Mouse (Mus musculus) small intestine, adult 10 weeks (tissue): ENCODE results near the gene Sart1. TPM values are rescaled to one million over a fixed set of nuclear protein-coding genes. Genes with fewer than 3 reads are reported as not detected.

Source experiments
- polyA plus RNA-seq: library from polyadenylated mRNA; stranded (reverse); fragments of 350-450 nt; fragmentation: Illumina TruSeq; extraction: RNeasy Lipid Tissue Mini Kit (QIAGEN cat#74804); gene quantifications from one replicate; pipeline ENCODE4 v1.2.3, GENCODE M21; 2014; ENCODE audit warnings: low replicate concordance

The Sart1 gene
- polyA plus RNA-seq, result 1.6 TPM

DNA sequence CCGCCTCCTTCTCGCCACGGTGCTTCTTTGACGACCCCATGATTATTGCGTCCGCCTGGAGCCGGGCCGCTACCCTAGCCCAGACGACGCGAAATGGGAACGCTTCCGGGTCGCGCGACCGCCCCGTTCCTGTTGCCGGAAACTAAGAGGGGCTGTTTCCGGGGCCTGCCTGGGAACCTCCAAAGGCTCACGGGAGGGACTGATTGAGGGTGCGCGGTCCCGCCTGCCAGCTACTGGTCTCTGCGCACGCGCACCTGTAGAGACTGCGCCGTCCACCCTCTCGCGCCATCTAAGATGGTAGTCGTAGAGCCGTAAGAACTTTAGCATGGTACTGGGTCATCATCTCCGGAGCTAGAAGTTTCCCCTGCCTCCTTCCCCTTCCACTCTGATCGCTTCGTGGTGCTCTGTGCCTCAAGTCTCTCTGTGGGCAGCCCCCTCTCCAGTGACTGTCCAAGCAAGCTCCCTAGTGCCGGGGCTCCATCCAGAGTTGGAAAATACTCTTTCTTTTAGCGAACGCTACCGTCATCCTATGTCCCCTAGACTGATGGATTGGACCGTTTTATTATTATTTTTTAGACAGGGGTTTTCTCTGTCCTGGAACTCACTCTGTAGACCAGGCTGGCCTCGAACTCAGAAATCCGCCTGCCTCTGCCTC lies at the start of gene Sart1:
Gene Sart1 (minus strand): TSS at position 116 of the 655 bp plus-strand sequence.

DNA sequence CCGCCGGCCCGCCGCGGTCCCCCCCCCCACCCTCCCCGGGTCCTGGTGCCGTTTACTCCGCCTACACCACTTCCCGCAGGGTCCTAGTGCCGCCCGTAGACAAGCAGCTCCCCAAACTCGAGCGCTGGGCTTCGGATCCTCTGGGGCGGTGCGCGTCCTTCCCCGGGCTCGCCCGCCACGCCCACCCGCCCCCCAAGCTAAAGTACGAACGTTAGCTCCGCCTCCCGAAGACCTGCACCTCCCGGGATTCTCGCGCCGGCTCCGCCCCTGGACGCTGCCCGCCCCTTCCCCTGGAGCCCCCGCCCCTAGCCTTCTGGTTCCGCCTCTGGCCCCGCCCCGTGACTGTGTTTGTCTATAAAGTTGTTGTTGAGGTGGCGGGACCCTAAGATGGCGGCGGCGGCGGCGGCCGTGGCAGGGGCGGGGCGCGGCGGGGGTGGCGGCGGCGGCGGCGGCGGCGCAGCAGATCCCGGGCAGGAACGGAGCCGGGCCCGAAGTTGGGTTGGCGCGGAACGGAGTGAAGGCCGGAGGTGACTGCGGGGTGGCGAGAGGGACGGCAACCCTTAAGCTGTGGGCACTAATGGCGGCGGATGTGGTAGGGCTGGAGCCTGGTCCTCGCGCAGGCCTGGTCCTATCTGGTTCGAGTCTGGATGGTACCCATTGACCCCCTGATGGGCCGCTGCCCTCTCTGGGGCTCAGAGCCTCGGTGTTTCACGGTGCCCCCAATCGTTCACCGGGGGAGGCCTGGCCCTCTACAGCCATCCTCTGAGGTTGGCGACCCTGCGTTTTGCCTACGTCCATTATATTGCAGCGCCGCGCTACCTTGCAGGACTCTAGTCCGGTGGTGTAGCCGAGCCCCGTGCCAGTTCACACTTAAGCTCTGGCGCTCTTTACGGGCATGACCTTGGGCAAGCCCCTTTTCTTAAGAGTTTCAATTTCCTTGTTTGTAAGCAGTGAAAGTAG lies 36.6 kb upstream of the Sart1 start, which contains the start of the genes Drap1 and AI837181:
Gene Drap1 (minus strand): TSS at position 198 of the 960 bp plus-strand sequence.
Gene AI837181 (plus strand): TSS at position 363 of the 960 bp plus-strand sequence.

GRCm38 (mm10) chr19:5402293-5402692 lies 13.8 kb upstream of the Sart1 start, which contains the start of gene Tsga10ip:
TSS of gene Tsga10ip (minus strand) at chr19:5402526.

GRCm38 (mm10) chr19:5367053-5367359 lies 21.5 kb downstream of the Sart1 start, which contains the start of gene Banf1:
TSS of gene Banf1 (minus strand) at chr19:5367168.

GRCm38 (mm10) chr19:5366175-5367052 lies 22.1 kb downstream of the Sart1 start, which contains the start of gene Eif1ad:
TSS of gene Eif1ad (plus strand) at chr19:5366741.

DNA sequence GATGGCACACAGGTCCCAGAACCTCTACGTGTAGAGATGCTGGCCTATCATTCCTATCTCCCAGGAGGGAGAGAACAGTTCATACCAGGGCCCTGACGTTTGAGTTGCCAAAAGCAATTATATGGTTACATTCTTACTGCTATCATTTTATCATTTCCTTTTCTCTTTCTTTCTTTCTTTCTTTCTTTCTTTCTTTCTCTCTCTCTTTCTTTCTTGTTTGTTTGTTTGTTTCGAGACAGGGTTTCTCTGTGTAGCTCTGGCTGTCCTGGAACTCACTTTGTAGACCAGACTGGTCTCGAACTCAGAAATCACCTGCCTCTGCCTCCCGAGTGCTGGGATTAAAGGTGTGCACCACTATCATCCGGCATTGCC lies 39.0 kb downstream of the Sart1 start, which contains the start of gene Cst6:
Gene Cst6 (minus strand): TSS at position 73 of the 372 bp plus-strand sequence.

DNA sequence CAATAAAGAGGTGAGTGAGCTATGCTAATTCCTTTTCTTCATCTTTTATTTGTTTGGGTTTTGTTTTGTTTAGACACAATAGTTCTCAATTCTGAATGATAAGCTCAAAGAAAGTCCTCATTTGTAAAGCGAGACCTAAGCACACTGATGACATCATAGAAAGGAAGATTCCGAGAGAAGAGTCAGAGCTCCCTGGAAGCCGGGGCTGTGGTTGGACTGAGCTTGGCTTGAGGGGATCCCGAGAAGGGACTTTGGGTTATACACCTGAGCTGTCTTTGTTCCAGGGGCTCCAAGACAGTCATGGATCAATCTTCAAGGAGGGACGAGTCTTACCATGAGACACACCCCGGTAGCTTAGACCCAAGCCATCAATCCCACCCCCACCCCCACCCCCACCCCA lies 53.1 kb downstream of the Sart1 start, which contains the start of gene Catsper1:
Gene Catsper1 (plus strand): TSS at position 301 of the 400 bp plus-strand sequence.

Other genes starting within 250 kb of the Sart1 start
- 0.74 TPM for gene Pacs1, start 115.6 kb downstream of the Sart1 start, polyA plus RNA-seq
- 25.7 TPM for gene Sf3b2, start 93.2 kb downstream of the Sart1 start, polyA plus RNA-seq
- not detected for gene Gal3st3, start 90.4 kb downstream of the Sart1 start, polyA plus RNA-seq
- gene Catsper1, start 53.0 kb downstream of the Sart1 start, polyA plus RNA-seq, result not detected
- 1.3 TPM for gene Cst6, start 39.1 kb downstream of the Sart1 start, polyA plus RNA-seq
- gene Eif1ad, start 22.0 kb downstream of the Sart1 start, polyA plus RNA-seq, result 18.5 TPM
- 4.5 TPM for gene Banf1, start 21.5 kb downstream of the Sart1 start, polyA plus RNA-seq
- gene Tsga10ip, start 13.8 kb upstream of the Sart1 start, polyA plus RNA-seq, result not detected
- 1.9 TPM for gene Drap1, start 36.3 kb upstream of the Sart1 start, polyA plus RNA-seq
- not detected for gene AI837181, start 36.4 kb upstream of the Sart1 start, polyA plus RNA-seq
- not detected for gene Fosl1, start 58.8 kb upstream of the Sart1 start, polyA plus RNA-seq
- gene Ccdc85b, start 69.2 kb upstream of the Sart1 start, polyA plus RNA-seq, result 0.15 TPM
- gene Fibp, start 71.9 kb upstream of the Sart1 start, polyA plus RNA-seq, result 2.7 TPM
- not detected for gene Ctsw, start 79.8 kb upstream of the Sart1 start, polyA plus RNA-seq
- 0.74 TPM for gene Efemp2, start 85.3 kb upstream of the Sart1 start, polyA plus RNA-seq
- not detected for gene Mus81, start 99.7 kb upstream of the Sart1 start, polyA plus RNA-seq
- 164 TPM for gene Cfl1, start 101.8 kb upstream of the Sart1 start, polyA plus RNA-seq
- gene 1700020D05Rik, start 115.1 kb upstream of the Sart1 start, polyA plus RNA-seq, result not detected
- gene Snx32, start 121.8 kb upstream of the Sart1 start, polyA plus RNA-seq, result not detected
- 9.6 TPM for gene Ovol1, start 171.9 kb upstream of the Sart1 start, polyA plus RNA-seq
- gene Ap5b1, start 179.3 kb upstream of the Sart1 start, polyA plus RNA-seq, result not detected
- 0.71 TPM for gene Rnaseh2c, start 213.2 kb upstream of the Sart1 start, polyA plus RNA-seq
- gene Kat5, start 221.5 kb upstream of the Sart1 start, polyA plus RNA-seq, result 19.1 TPM
- gene Rela, start 248.8 kb upstream of the Sart1 start, polyA plus RNA-seq, result 0.26 TPM